Mouse (Mus musculus): Measurements from ENCODE around the gene Vps26a. TPM values are rescaled to one million over a fixed set of nuclear protein-coding genes. Genes with fewer than 3 reads are reported as not detected.

Gene Vps26a
- polyA plus RNA-seq, 1 experiment from 2014 or later: 78.0 TPM

DNA sequence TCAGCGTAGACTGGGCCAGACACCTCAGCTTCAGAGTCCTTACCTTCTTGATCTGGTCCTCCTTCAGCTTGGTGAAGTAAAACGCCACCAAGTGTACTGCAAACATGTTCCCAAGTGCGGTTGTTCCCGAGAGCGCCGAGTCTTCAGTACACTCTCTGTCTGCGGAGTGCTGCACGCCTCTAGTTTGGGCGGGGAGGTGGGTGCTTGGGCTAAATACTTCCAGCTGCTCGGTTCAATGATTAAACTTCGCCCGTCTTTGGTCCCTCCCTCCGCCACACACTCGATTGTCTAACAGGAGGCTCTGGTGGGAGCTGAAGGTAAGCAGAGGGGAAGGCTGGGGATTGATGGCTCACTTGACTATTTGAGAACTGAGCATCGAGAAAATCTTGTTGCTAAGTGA lies 64.3 kb downstream of the Vps26a start, which contains the start of gene Hkdc1:
Gene Hkdc1, minus strand, starts transcription at position 237 of the 400 bp plus-strand sequence.
- 50% methylated on average over 15 of the region's 15 CpGs for WGBS
- H3K36me3 ChIP-seq: no peaks in the 10 kb centered on the region
- peak within 1 kb of the TSS; percentile 22; the same call in 1 of the 2 replicates for H3K27ac ChIP-seq
- H3K27me3 ChIP-seq (ENCODE audit: low read depth, poor library complexity, severe bottlenecking): peaks cover 3% of the 10 kb centered on the region; the same call in 1 of the 2 replicates
- no peak within 1 kb of the TSS for H3K4me3 ChIP-seq
- H3K9me3 ChIP-seq (replicated peaks): no peaks in the 10 kb centered on the region
- H3K4me1 ChIP-seq: peaks cover 23% of the 10 kb centered on the region
- peak; percentile 54 for DNase-seq (ENCODE audit: low spot score)

DNA sequence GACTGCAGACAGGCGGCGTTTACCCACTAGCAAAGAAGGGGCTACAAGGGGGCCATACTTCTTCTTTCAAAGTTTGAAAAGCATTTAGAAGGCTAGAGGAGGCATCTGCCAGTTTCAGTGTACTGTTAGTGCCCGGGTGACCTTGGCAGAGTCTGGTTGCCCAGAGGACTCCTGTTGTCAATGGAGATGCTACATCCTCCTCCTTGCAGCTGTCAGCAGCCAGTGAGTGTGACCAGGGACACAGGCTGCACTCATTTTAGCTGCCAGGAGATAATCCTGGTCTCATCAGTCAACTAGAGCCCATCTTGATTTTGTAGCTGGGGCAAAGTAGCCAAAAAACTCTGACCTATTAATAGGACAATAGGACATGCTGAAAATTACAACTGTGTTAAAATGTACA lies 65.5 kb downstream of the Vps26a start:
- Histone ChIP-seq H3K36me3 (no peaks in the 10 kb centered on the region), H3K27me3 (ENCODE audit: low read depth, poor library complexity, severe bottlenecking) (peaks cover 3% of the 10 kb centered on the region; the same call in 1 of the 2 replicates), H3K9me3 (replicated peaks) (no peaks in the 10 kb centered on the region), H3K4me3 (no peak overlapping the region), H3K27ac (no peak overlapping the region), H3K4me1 (peaks cover 23% of the 10 kb centered on the region)
- 89% methylated on average over 3 of the region's 3 CpGs for WGBS
- DNase-seq (ENCODE audit: low spot score): no peak

DNA sequence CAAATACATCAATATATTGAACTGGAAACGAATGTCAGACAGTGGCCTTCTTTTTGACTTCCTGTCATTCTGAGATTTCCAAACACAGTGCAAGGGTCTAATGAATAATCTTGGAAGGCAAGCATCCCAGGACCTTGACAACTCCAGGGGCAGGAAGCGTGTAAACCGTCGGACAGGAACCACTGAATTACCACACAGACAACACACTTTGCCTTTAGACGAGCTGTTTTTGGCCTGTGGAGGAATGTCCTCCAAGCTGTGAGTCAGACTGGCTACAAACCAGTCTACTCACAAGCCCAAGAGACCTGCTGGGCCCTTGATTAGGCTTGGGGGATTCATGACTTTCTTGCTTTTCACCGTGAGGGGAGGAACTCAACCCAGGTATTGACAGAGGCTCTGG lies 66.2 kb downstream of the Vps26a start:
- Histone ChIP-seq H3K27ac (no peak overlapping the region), H3K4me1 (peaks cover 17% of the 10 kb centered on the region), H3K9me3 (replicated peaks) (no peaks in the 10 kb centered on the region), H3K36me3 (no peaks in the 10 kb centered on the region), H3K4me3 (no peak overlapping the region), H3K27me3 (ENCODE audit: low read depth, poor library complexity, severe bottlenecking) (peaks cover 3% of the 10 kb centered on the region; the same call in 1 of the 2 replicates)
- DNase-seq (ENCODE audit: low spot score): no peak
- 82% methylated on average over 6 of the region's 6 CpGs for WGBS

DNA sequence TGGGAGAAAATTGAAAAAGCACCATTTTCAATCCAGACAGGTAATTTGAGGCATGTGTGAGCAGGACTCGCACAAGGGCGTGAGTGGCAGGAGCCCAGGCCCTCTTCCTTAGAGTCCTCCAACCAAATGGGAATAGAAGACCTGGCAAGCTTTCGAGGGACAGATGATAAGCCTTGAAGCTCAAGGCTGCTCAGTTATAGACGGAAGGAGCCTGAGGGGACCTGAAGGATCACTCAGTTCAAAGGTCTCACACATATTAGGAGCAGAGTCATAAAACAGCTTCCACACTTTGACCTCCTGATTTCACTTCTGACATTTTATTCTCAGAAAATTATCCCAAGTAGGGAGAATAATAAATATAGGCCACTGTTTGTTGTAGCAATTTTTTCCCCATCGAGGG lies 67.2 kb downstream of the Vps26a start:
- 79% methylated on average over 5 of the region's 5 CpGs for WGBS
- Histone ChIP-seq H3K4me1 (peaks cover 10% of the 10 kb centered on the region; the same call in 1 of the 2 replicates), H3K36me3 (no peaks in the 10 kb centered on the region), H3K9me3 (replicated peaks) (no peaks in the 10 kb centered on the region), H3K4me3 (no peak overlapping the region), H3K27ac (no peak overlapping the region), H3K27me3 (ENCODE audit: low read depth, poor library complexity, severe bottlenecking) (peaks cover 3% of the 10 kb centered on the region; the same call in 1 of the 2 replicates)
- DNase-seq (ENCODE audit: low spot score): no peak

DNA sequence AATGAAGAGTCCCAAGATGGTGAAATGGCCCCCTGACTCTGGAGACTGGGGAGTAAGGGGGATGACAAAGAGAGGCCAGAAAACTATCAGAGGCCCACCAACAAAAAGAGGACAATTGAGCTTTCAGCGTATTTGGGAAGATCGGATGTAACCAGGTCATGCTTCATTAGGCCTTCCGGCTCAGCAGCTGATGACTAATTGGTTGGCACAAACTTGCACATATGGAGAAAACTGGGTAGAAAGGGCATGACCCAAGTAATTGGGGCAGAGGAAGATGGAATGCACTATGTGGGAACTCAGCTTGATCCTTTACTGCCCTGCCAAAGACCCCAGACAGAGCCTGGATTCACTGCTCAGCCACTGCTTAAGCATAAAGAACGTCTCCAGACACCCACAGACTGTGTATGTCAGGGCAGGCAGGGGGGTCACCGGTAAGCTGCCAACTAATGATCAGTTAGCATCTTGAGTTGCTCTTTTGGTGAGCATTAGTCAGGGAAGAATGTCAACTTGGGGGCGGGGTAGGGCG lies 67.7 kb downstream of the Vps26a start:
- peaks cover 10% of the 10 kb centered on the region; the same call in 1 of the 2 replicates for H3K4me1 ChIP-seq
- 78% methylated on average over 7 of the region's 7 CpGs for WGBS

DNA sequence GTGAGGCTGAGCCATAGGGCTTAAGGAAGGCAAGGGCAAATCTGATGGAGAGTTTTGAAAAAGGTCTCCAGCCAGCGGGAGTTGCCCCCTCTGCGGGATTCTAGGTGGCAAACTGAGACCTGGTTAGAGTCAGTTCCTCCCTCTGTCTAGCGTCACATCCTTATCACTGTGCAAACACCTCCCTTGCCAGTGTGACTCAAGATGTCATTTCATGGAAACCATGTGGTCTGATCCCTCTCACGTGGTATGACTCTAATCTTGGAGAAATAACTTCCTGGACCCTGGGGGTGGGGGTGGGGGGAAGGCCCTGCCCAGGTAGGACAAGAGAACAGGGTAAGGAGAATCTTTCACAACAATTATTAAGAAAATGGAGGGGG lies 73.0 kb downstream of the Vps26a start:
- no peak for DNase-seq (ENCODE audit: low spot score)
- Histone ChIP-seq H3K4me1 (peaks cover 16% of the 10 kb centered on the region), H3K9me3 (replicated peaks) (no peaks in the 10 kb centered on the region), H3K4me3 (no peak overlapping the region), H3K27me3 (ENCODE audit: low read depth, poor library complexity, severe bottlenecking) (peaks cover 4% of the 10 kb centered on the region; the same call in 1 of the 2 replicates), H3K36me3 (no peaks in the 10 kb centered on the region), H3K27ac (no peak overlapping the region)
- 26% methylated on average over 4 of the region's 4 CpGs for WGBS

More for the DNA sequence above, 67.7 kb downstream of the Vps26a start:
- Histone ChIP-seq H3K4me3 (no peak overlapping the region), H3K27ac (no peak overlapping the region), H3K27me3 (ENCODE audit: low read depth, poor library complexity, severe bottlenecking) (peaks cover 3% of the 10 kb centered on the region; the same call in 1 of the 2 replicates), H3K9me3 (replicated peaks) (no peaks in the 10 kb centered on the region), H3K36me3 (no peaks in the 10 kb centered on the region)
- no peak for DNase-seq (ENCODE audit: low spot score)

DNA sequence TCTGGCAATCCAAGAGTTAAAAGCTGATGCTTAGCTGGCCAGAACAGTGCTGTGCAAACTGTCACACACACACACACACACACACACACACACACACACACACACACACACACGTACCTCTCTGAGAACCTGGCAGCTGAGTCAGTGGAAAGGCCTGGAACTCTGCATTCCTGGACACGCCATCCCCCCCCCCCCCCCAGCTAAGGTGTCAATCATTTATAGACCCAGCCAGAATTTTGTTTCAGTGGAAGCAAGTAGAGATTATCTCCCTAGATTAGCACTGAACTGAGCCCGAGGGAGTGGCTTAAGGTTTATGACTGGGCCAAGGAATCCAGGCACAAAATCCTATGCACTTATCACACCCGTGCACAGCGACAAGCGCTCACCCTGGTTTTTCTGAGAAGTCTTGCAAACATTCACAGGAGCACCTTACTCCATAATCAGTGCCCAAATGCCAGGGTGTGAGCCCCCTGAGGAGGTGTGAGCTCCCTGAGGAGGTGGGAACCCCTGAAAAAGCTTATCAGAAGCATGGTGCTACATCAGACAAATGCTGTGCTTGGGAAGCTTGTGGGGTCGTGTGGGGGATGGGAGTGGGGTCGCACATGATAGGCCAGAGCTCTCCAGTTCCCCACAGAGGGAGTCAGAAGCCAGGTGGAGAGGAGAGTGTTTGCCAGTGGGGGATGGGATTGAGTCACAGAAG lies 73.5 kb downstream of the Vps26a start:
- no peak for DNase-seq (ENCODE audit: low spot score)
- no peak overlapping the region for H3K4me3 ChIP-seq
- H3K27ac ChIP-seq: no peak overlapping the region
- H3K4me1 ChIP-seq: peaks cover 16% of the 10 kb centered on the region
- 13% methylated on average over 8 of the region's 8 CpGs for WGBS
- H3K36me3 ChIP-seq: no peaks in the 10 kb centered on the region
- H3K27me3 ChIP-seq (ENCODE audit: low read depth, poor library complexity, severe bottlenecking): peaks cover 6% of the 10 kb centered on the region; the same call in 1 of the 2 replicates
- no peaks in the 10 kb centered on the region for H3K9me3 ChIP-seq (replicated peaks)

DNA sequence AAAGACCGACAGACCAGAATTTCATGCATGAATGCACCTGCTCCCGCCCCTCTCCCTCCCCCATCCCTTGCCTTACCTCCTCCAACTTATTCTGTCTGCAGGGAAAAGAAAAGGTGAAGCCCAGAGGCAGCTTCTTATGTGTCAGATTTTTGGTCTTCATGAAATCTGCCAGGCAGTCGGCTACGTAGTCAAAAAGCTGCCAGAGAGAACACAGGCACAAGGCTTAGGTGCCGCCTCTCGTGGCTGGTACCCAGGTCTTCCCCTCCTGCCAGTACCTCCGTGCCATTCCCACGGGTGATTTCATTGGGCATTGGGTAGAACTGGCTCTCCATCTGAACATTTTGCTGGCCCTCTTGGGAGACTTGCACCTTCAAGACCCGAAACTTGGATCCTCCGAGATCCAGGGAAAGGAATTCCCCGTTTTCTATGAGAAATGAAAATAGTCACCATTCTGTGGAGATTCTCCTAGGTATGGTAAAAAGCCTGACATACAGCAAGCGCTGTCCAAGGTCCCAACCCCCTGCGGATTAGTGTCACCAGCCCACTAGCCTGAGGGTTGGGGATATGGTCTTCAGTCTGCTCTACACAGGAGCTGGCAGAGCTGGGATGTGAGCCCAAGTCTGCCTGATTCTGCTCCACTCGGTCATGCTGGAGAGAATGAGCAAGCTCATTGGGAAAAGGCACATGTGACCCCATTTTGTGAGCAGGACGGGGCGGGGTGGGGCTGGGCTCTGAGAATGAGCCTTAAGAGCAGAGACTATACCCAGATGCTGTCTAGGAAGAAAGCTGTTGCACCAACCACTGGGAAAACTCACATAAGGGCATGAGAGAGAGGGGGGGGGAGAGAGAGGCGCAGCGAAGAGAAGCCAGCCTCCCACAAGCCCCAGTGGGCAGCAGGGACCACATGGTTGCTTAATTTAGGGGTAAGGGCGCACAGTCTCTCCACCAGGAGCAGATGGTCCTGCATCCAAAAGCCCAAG lies 74.9 kb downstream of the Vps26a start:
- WGBS: 68% methylated on average over 19 of the region's 19 CpGs
- no peak overlapping the region for H3K4me3 ChIP-seq
- H3K27ac ChIP-seq: no peak overlapping the region
- peaks cover 16% of the 10 kb centered on the region for H3K4me1 ChIP-seq
- DNase-seq (ENCODE audit: low spot score): no peak
- no peaks in the 10 kb centered on the region for H3K36me3 ChIP-seq
- no peaks in the 10 kb centered on the region for H3K9me3 ChIP-seq (replicated peaks)
- 0 out of 2 replicates have a peak, but pooled peaks cover 3% of the 10 kb centered on the region for H3K27me3 ChIP-seq (ENCODE audit: low read depth, poor library complexity, severe bottlenecking)

DNA sequence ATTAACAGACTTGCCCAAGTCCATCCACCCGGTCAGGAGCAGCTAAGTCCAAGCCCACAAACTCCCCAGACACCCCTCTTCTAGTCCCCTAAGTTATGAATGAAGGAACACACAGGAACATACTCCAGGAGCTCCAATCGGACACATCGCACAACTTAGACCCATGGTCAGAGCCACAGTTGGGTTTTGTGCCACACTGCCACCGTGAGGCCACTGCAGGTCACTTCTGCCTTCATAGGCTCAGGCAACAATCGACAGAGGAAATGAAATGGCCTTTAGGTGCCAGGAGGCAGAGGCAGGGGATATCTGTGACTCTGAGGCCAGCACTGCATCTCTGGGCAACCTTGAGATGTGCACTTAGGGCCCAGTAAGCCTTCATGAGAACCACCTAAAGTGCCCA lies 75.7 kb downstream of the Vps26a start:
- WGBS: 16% methylated on average over 5 of the region's 5 CpGs
- H3K4me1 ChIP-seq: peaks cover 16% of the 10 kb centered on the region
- H3K27me3 ChIP-seq (ENCODE audit: low read depth, poor library complexity, severe bottlenecking): 0 out of 2 replicates have a peak, but pooled peaks cover 10% of the 10 kb centered on the region
- no peaks in the 10 kb centered on the region for H3K9me3 ChIP-seq (replicated peaks)
- peak; percentile 61 for DNase-seq (ENCODE audit: low spot score)
- H3K4me3 ChIP-seq: no peak overlapping the region
- H3K27ac ChIP-seq: no peak overlapping the region
- no peaks in the 10 kb centered on the region for H3K36me3 ChIP-seq

Other genes with a start within 250 kb of the Vps26a start
- gene Tacr2, start 234.4 kb downstream of the Vps26a start, polyA plus RNA-seq (2016; fragmentation: Nextera tagmentation; extraction: Ambion mirVana): not detected in 2 replicates
- 25.4 and 33.7 TPM in 2 replicates for gene Hk1, start 106.9 kb downstream of the Vps26a start, polyA plus RNA-seq (2016; fragmentation: Nextera tagmentation; extraction: Ambion mirVana)
- 0.20 and 1.1 TPM in 2 replicates for gene Hkdc1, start 64.3 kb downstream of the Vps26a start, polyA plus RNA-seq (2016; fragmentation: Nextera tagmentation; extraction: Ambion mirVana)
- gene 4930507D05Rik, start 37.3 kb downstream of the Vps26a start, polyA plus RNA-seq (2016; fragmentation: Nextera tagmentation; extraction: Ambion mirVana): 0.89 and 1.1 TPM in 2 replicates
- 30.9 and 31.6 TPM in 2 replicates for gene Supv3l1, start 37.1 kb downstream of the Vps26a start, polyA plus RNA-seq (2016; fragmentation: Nextera tagmentation; extraction: Ambion mirVana)
- gene Srgn, start 40.6 kb upstream of the Vps26a start, polyA plus RNA-seq (2016; fragmentation: Nextera tagmentation; extraction: Ambion mirVana): 2.4 and 2.5 TPM in 2 replicates
- 31.3 and 40.2 TPM in 2 replicates for gene Kif1bp, start 91.7 kb upstream of the Vps26a start, polyA plus RNA-seq (2016; fragmentation: Nextera tagmentation; extraction: Ambion mirVana)
- 33.3 and 42.1 TPM in 2 replicates for gene Ddx21, start 115.5 kb upstream of the Vps26a start, polyA plus RNA-seq (2016; fragmentation: Nextera tagmentation; extraction: Ambion mirVana)
- 113 and 130 TPM in 2 replicates for gene Ddx50, start 164.4 kb upstream of the Vps26a start, polyA plus RNA-seq (2016; fragmentation: Nextera tagmentation; extraction: Ambion mirVana)
- gene Stox1, start 239.3 kb upstream of the Vps26a start, polyA plus RNA-seq (2016; fragmentation: Nextera tagmentation; extraction: Ambion mirVana): 1.2 and 1.3 TPM in 2 replicates

Data from limb, embryonic 10.5 days (tissue).